Mouse (Mus musculus) stomach, embryonic 15.5 days (tissue): ENCODE results near the gene Akap13. TPM values are rescaled to one million over a fixed set of nuclear protein-coding genes. Genes with fewer than 3 reads are reported as not detected.

Experiments used
- ATAC-seq: fragments of 200-750 bp; cut with Nextera tagmentation; 2 replicates; pipeline ENCODE4 v1.8.0; 2017; ENCODE audit warnings: low read depth, moderate number of reproducible peaks, moderate TSS enrichment; ENCODE audit not compliant: insufficient read depth, low FRiP score
- H3K27ac ChIP-seq: fragments of 300-500 bp; sonication (generic); 2 replicates; pipeline ENCODE4 v1.5.1; 2015; ENCODE audit warnings: mild to moderate bottlenecking, inconsistent platforms
- H3K27me3 ChIP-seq: fragments of 300-500 bp; sonication (generic); replicated peaks from 2 replicates; pipeline ENCODE4 v1.6.1; 2015; ENCODE audit warnings: inconsistent platforms
- H3K36me3 ChIP-seq: fragments of 300-500 bp; sonication (generic); 2 replicates; pipeline ENCODE4 v1.6.1; 2015; ENCODE audit warnings: inconsistent platforms
- H3K4me1 ChIP-seq: fragments of 300-500 bp; sonication (generic); 2 replicates; pipeline ENCODE4 v1.6.1; 2015; ENCODE audit warnings: inconsistent platforms
- H3K4me2 ChIP-seq: fragments of 300-500 bp; sonication (generic); 2 replicates; pipeline ENCODE4 v1.6.1; 2015; ENCODE audit warnings: mild to moderate bottlenecking, inconsistent platforms
- H3K4me3 ChIP-seq: fragments of 300-500 bp; sonication (generic); replicated peaks from 2 replicates; pipeline ENCODE4 v1.5.1; 2015; ENCODE audit warnings: inconsistent platforms
- H3K9ac ChIP-seq: fragments of 300-500 bp; sonication (generic); 2 replicates; pipeline ENCODE4 v1.6.1; 2015; ENCODE audit warnings: inconsistent platforms
- H3K9me3 ChIP-seq: fragments of 300-500 bp; sonication (generic); 2 replicates; pipeline ENCODE4 v1.6.1; 2016; ENCODE audit warnings: inconsistent platforms
- WGBS: fragments of 180-500 bp; shearing (Covaris S2); methylation state at CpG from one replicate; pipeline ENCODE4 v1.1.7; 2015; 5-methylcytosine and 5-hydroxymethylcytosine counted together
- polyA plus RNA-seq: library from polyadenylated mRNA; unstranded; fragments of >200 nt; fragmentation: Nextera tagmentation; extraction: Ambion mirVana; gene quantifications from 2 replicates; pipeline ENCODE4 v1.2.1, GENCODE M21; 2015

The Akap13 gene
- polyA plus RNA-seq, 1 experiment from 2014 or later = 38.6 TPM

- H3K27me3 ChIP-seq = no peaks in the 10 kb centered on the region
- ATAC-seq = no peak
- peaks cover 11% of the 10 kb centered on the region for H3K4me1 ChIP-seq
- H3K4me2 ChIP-seq = no peak overlapping the region
- no peaks in the 10 kb centered on the region for H3K36me3 ChIP-seq
- WGBS = 71% methylated on average over 4 of the region's 4 CpGs
- H3K4me3 ChIP-seq = no peak overlapping the region
- no peak overlapping the region; the same call in 1 of the 2 replicates for H3K27ac ChIP-seq
- H3K9ac ChIP-seq = no peak overlapping the region
- H3K9me3 ChIP-seq = no peaks in the 10 kb centered on the region
Observed at GRCm38 (mm10) chr7:75572127-75572526, 116.8 kb downstream of the Akap13 start.

GRCm38 (mm10) chr7:75575120-75575649, 119.9 kb downstream of the Akap13 start:
- Histone ChIP-seq H3K4me3 (no peak overlapping the region), H3K27me3 (no peaks in the 10 kb centered on the region), H3K4me1 (peaks cover 11% of the 10 kb centered on the region), H3K9me3 (no peaks in the 10 kb centered on the region), H3K36me3 (no peaks in the 10 kb centered on the region), H3K4me2 (peak overlapping the region; percentile 13), H3K27ac (peak overlapping the region; percentile 79), H3K9ac (no peak overlapping the region)
- WGBS = 15% methylated on average over 9 of the region's 9 CpGs
- peak; percentile 56; the same call in 1 of the 2 replicates for ATAC-seq

- Histone ChIP-seq H3K4me1 (peaks cover 11% of the 10 kb centered on the region), H3K9me3 (no peaks in the 10 kb centered on the region), H3K27ac (peak overlapping the region; percentile 79), H3K9ac (no peak overlapping the region), H3K4me3 (no peak overlapping the region), H3K27me3 (no peaks in the 10 kb centered on the region), H3K36me3 (no peaks in the 10 kb centered on the region), H3K4me2 (no peak overlapping the region)
- ATAC-seq = no peak
- 84% methylated on average over 1 of the region's 1 CpGs for WGBS
Observed at GRCm38 (mm10) chr7:75575800-75576585, 120.7 kb downstream of the Akap13 start.

GRCm38 (mm10) chr7:75576851-75577250, 121.5 kb downstream of the Akap13 start:
- WGBS = 94% methylated on average over 2 of the region's 2 CpGs
- H3K4me2 ChIP-seq = no peak overlapping the region
- H3K4me3 ChIP-seq = no peak overlapping the region
- H3K9me3 ChIP-seq = no peaks in the 10 kb centered on the region
- H3K27me3 ChIP-seq = no peaks in the 10 kb centered on the region
- no peak overlapping the region for H3K27ac ChIP-seq
- H3K4me1 ChIP-seq = peaks cover 11% of the 10 kb centered on the region
- no peaks in the 10 kb centered on the region for H3K36me3 ChIP-seq
- no peak for ATAC-seq
- no peak overlapping the region for H3K9ac ChIP-seq

GRCm38 (mm10) chr7:75577353-75577752, 122.0 kb downstream of the Akap13 start:
- ATAC-seq = no peak
- Histone ChIP-seq H3K9ac (no peak overlapping the region), H3K27ac (no peak overlapping the region), H3K36me3 (no peaks in the 10 kb centered on the region), H3K27me3 (no peaks in the 10 kb centered on the region), H3K4me3 (no peak overlapping the region), H3K4me1 (peaks cover 11% of the 10 kb centered on the region), H3K9me3 (no peaks in the 10 kb centered on the region), H3K4me2 (no peak overlapping the region)
- 76% methylated on average over 6 of the region's 6 CpGs for WGBS

- ATAC-seq = no peak
- Histone ChIP-seq H3K36me3 (no peaks in the 10 kb centered on the region), H3K4me3 (no peak overlapping the region)
Observed at GRCm38 (mm10) chr7:75578647-75579046, 123.3 kb downstream of the Akap13 start.

GRCm38 (mm10) chr7:75582091-75582490, 126.8 kb downstream of the Akap13 start:
- WGBS = 67% methylated on average over 4 of the region's 4 CpGs
- 0 out of 2 replicates have a peak, but pooled peaks cover 6% of the 10 kb centered on the region for H3K4me1 ChIP-seq

More at GRCm38 (mm10) chr7:75578647-75579046, 123.3 kb downstream of the Akap13 start:
- 93% methylated on average over 4 of the region's 4 CpGs for WGBS
- Histone ChIP-seq H3K4me2 (no peak overlapping the region), H3K27me3 (no peaks in the 10 kb centered on the region), H3K9ac (no peak overlapping the region), H3K4me1 (peaks cover 11% of the 10 kb centered on the region), H3K27ac (no peak overlapping the region), H3K9me3 (no peaks in the 10 kb centered on the region)

GRCm38 (mm10) chr7:75584100-75584499, 128.8 kb downstream of the Akap13 start:
- no peaks in the 10 kb centered on the region for H3K36me3 ChIP-seq

More at GRCm38 (mm10) chr7:75582091-75582490, 126.8 kb downstream of the Akap13 start:
- Histone ChIP-seq H3K27me3 (no peaks in the 10 kb centered on the region), H3K9me3 (no peaks in the 10 kb centered on the region), H3K27ac (no peak overlapping the region), H3K4me3 (no peak overlapping the region), H3K9ac (no peak overlapping the region), H3K36me3 (no peaks in the 10 kb centered on the region), H3K4me2 (no peak overlapping the region)
- ATAC-seq = no peak

GRCm38 (mm10) chr7:75585409-75585808, 130.1 kb downstream of the Akap13 start:
- peak; percentile 54; the same call in 1 of the 2 replicates for ATAC-seq
- no peaks in the 10 kb centered on the region for H3K9me3 ChIP-seq

More at GRCm38 (mm10) chr7:75584100-75584499, 128.8 kb downstream of the Akap13 start:
- 0 out of 2 replicates have a peak, but pooled peaks cover 6% of the 10 kb centered on the region for H3K4me1 ChIP-seq
- WGBS = 63% methylated on average over 2 of the region's 2 CpGs
- no peak overlapping the region for H3K4me2 ChIP-seq
- no peaks in the 10 kb centered on the region for H3K27me3 ChIP-seq
- H3K27ac ChIP-seq = no peak overlapping the region
- ATAC-seq = no peak
- no peak overlapping the region for H3K9ac ChIP-seq
- no peak overlapping the region for H3K4me3 ChIP-seq
- no peaks in the 10 kb centered on the region for H3K9me3 ChIP-seq

GRCm38 (mm10) chr7:75586113-75586512, 130.8 kb downstream of the Akap13 start:
- Histone ChIP-seq H3K27ac (peak overlapping the region; percentile 69; the same call in 1 of the 2 replicates), H3K36me3 (no peaks in the 10 kb centered on the region), H3K4me3 (no peak overlapping the region), H3K4me2 (peak overlapping the region; percentile 25), H3K9me3 (no peaks in the 10 kb centered on the region), H3K9ac (no peak overlapping the region), H3K27me3 (no peaks in the 10 kb centered on the region), H3K4me1 (0 out of 2 replicates have a peak, but pooled peaks cover 6% of the 10 kb centered on the region)
- 40% methylated on average over 14 of the region's 14 CpGs for WGBS
- ATAC-seq = peak; percentile 83

More at GRCm38 (mm10) chr7:75585409-75585808, 130.1 kb downstream of the Akap13 start:
- Histone ChIP-seq H3K4me3 (no peak overlapping the region), H3K27ac (peak overlapping the region; percentile 73), H3K4me2 (no peak overlapping the region), H3K36me3 (no peaks in the 10 kb centered on the region), H3K4me1 (0 out of 2 replicates have a peak, but pooled peaks cover 6% of the 10 kb centered on the region), H3K9ac (no peak overlapping the region), H3K27me3 (no peaks in the 10 kb centered on the region)
- WGBS = 67% methylated on average over 6 of the region's 6 CpGs

GRCm38 (mm10) chr7:75587727-75588126, 132.4 kb downstream of the Akap13 start:
- Histone ChIP-seq H3K9me3 (no peaks in the 10 kb centered on the region), H3K4me2 (no peak overlapping the region)

More at GRCm38 (mm10) chr7:75587727-75588126, 132.4 kb downstream of the Akap13 start:
- Histone ChIP-seq H3K36me3 (no peaks in the 10 kb centered on the region), H3K27me3 (no peaks in the 10 kb centered on the region), H3K27ac (no peak overlapping the region), H3K4me3 (no peak overlapping the region), H3K4me1 (0 out of 2 replicates have a peak, but pooled peaks cover 6% of the 10 kb centered on the region), H3K9ac (no peak overlapping the region)
- ATAC-seq = peak; percentile 61; the same call in 1 of the 2 replicates
- WGBS = 77% methylated on average over 5 of the region's 5 CpGs
